Mouse (Mus musculus) myocyte (in vitro differentiated cells): ENCODE results near the gene Prr12.
A peak's percentile ranks its signal among the peaks of the same experiment; 100 is the strongest.

Source experiments
- CEBPB ChIP-seq: IDR thresholded peaks from 2 replicates; pipeline ENCODE4 v1.6.1; 2011; ENCODE audit warnings: mild to moderate bottlenecking, moderate library complexity; ENCODE audit not compliant: poor library complexity, insufficient read depth, severe bottlenecking
- E2F4 ChIP-seq: IDR thresholded peaks from one replicate; pipeline ENCODE4 v1.6.1; 2011; ENCODE audit warnings: mild to moderate bottlenecking, control low read depth, moderate library complexity; ENCODE audit not compliant: insufficient read depth
- MAX ChIP-seq: IDR thresholded peaks from one replicate; pipeline ENCODE4 v1.6.1; 2011; ENCODE audit warnings: low read depth, mild to moderate bottlenecking, control low read depth
- MYOD1 ChIP-seq, 3 experiments: IDR thresholded peaks; one replicate each; pipeline ENCODE4 v1.6.1; 2011; ENCODE audit warnings: control low read depth in 2 of 3, low read depth in 2 of 3, mild to moderate bottlenecking in 2 of 3, moderate library complexity in 1 of 3; ENCODE audit not compliant: insufficient read length in 2 of 3, control insufficient read depth in 1 of 3
- MYOG ChIP-seq, 3 experiments: IDR thresholded peaks; one replicate each; pipeline ENCODE4 v1.6.1; 2011; ENCODE audit warnings: control low read depth in 2 of 3, low read depth in 2 of 3, mild to moderate bottlenecking in 2 of 3; ENCODE audit not compliant: insufficient read length in 2 of 3, control insufficient read depth in 1 of 3, insufficient read depth in 1 of 3
- POLR2A ChIP-seq: IDR thresholded peaks from one replicate; pipeline ENCODE4 v1.6.1; 2011; ENCODE audit warnings: low read depth, mild to moderate bottlenecking, control low read depth, moderate library complexity; ENCODE audit not compliant: insufficient read length
- POLR2AphosphoS2 ChIP-seq: IDR thresholded peaks from one replicate; pipeline ENCODE4 v1.6.1; 2011; ENCODE audit warnings: low read depth, control low read depth; ENCODE audit not compliant: insufficient read length
- SRF ChIP-seq: IDR thresholded peaks from one replicate; pipeline ENCODE4 v1.6.1; 2011; ENCODE audit warnings: low read depth; ENCODE audit not compliant: control insufficient read depth, insufficient read length
- TCF12 ChIP-seq: IDR thresholded peaks from one replicate; pipeline ENCODE4 v1.6.1; 2011; ENCODE audit warnings: mild to moderate bottlenecking, control low read depth; ENCODE audit not compliant: poor library complexity, insufficient read depth, severe bottlenecking
- USF1 ChIP-seq: IDR thresholded peaks from one replicate; pipeline ENCODE4 v1.6.1; 2011; ENCODE audit warnings: low read depth, mild to moderate bottlenecking, control low read depth, moderate library complexity

DNA sequence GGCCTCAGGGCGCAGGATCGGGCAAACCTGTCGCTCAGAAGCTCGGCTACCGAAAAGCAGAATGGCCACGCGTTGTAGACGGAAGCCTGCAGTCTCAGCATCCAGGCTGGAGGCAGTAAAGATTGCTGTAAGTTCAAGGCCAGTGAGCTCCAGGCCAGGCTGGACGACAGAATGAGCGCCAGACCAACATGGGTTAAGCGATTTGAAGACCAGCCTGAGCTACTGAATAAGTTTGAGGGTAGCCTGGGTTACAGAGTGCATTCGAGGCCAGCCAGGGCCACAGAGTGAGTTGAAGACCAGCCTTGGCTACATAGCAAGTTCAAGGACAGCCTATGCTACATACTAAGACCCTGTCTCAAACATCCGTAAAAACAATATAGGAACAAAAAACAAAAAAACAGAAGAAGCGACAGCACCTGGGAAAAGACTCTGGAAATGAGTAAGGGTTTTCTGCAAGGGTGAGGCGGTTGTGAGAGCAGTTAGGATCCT lies 54.7 kb downstream of the Prr12 start:
- TF ChIP-seq CEBPB (no peak), POLR2AphosphoS2 (peak; percentile 57), POLR2A (no peak), E2F4 (no peak), USF1 (no peak), MYOG (IDR thresholded peaks at IDR 0.05; ENCODE audit: control insufficient read depth in 1 of 3, insufficient read depth in 1 of 3, insufficient read length in 2 of 3, low read depth in 2 of 3) (no peak), MYOD1 (IDR thresholded peaks at IDR 0.05; ENCODE audit: control insufficient read depth in 1 of 3, insufficient read length in 2 of 3, low read depth in 2 of 3) (no peak), MAX (no peak), TCF12 (no peak), SRF (no peak)
